Mouse (Mus musculus) small intestine, adult 2 months (tissue): ENCODE measurements around the gene Tmem206. TPM values are rescaled to one million over a fixed set of nuclear protein-coding genes. Genes with fewer than 3 reads are reported as not detected.

Experiments
- H3K27ac ChIP-seq: fragments of 200-500 bp; 2 replicates; pipeline ENCODE4 v1.5.1; 2012; ENCODE audit warnings: low read depth, low read length, control low read depth, inconsistent platforms; ENCODE audit not compliant: insufficient read depth
- H3K27me3 ChIP-seq: fragments of 200-500 bp; 2 replicates; pipeline ENCODE4 v1.6.1; 2012; ENCODE audit warnings: mild to moderate bottlenecking, moderate library complexity, low read length, inconsistent platforms; ENCODE audit not compliant: control insufficient read depth, insufficient read depth
- H3K36me3 ChIP-seq: fragments of 200-500 bp; 2 replicates; pipeline ENCODE4 v1.6.1; 2012; ENCODE audit warnings: mild to moderate bottlenecking, low read length, control low read depth, inconsistent platforms; ENCODE audit not compliant: control insufficient read depth, insufficient read depth
- H3K4me1 ChIP-seq: fragments of 200-500 bp; 2 replicates; pipeline ENCODE4 v1.6.1; 2012; ENCODE audit warnings: low read length, inconsistent platforms, mixed read lengths; ENCODE audit not compliant: control insufficient read depth, insufficient read depth, insufficient read length
- H3K4me3 ChIP-seq: fragments of 200-500 bp; 2 replicates; pipeline ENCODE4 v1.5.1; 2012; ENCODE audit warnings: low read depth, mild to moderate bottlenecking, control low read depth, inconsistent platforms, low read length, moderate library complexity
- CTCF ChIP-seq: fragments of 200-500 bp; IDR thresholded peaks from 2 replicates; pipeline ENCODE4 v1.5.1; 2012; ENCODE audit warnings: low read depth, mild to moderate bottlenecking, control low read depth, inconsistent platforms, low read length, moderate library complexity, mixed read lengths; ENCODE audit not compliant: insufficient replicate concordance, insufficient read length; ENCODE audit errors: extremely low read depth
- POLR2A ChIP-seq: fragments of 200-500 bp; IDR thresholded peaks from 2 replicates; pipeline ENCODE4 v1.6.1; 2012; ENCODE audit warnings: low read depth, mild to moderate bottlenecking, control low read depth, inconsistent platforms, low read length, moderate library complexity
- WGBS: fragments of 180-500 bp; shearing (Covaris S2); methylation state at CpG from one replicate; pipeline ENCODE4 v1.1.7; 2018; 5-methylcytosine and 5-hydroxymethylcytosine counted together
- polyA plus RNA-seq: library from polyadenylated mRNA; depleted of rRNA; stranded (reverse); fragments of >200 nt; gene quantifications from 2 replicates; pipeline ENCODE4 v1.2.3, GENCODE M21; 2012; rRNA removed

Gene Tmem206
- polyA plus RNA-seq, 1 experiment: 2.7 TPM

- no peaks in the 10 kb centered on the region for H3K27me3 ChIP-seq
- 3% methylated on average over 3 of the region's 3 CpGs for WGBS
- TF ChIP-seq CTCF (no peak), POLR2A (no peak)
- no peak overlapping the region for H3K27ac ChIP-seq
- peaks cover 2% of the 10 kb centered on the region; the same call in 1 of the 2 replicates for H3K4me1 ChIP-seq
- H3K4me3 ChIP-seq: no peak overlapping the region
- H3K36me3 ChIP-seq: no peaks in the 10 kb centered on the region
Observed at GRCm38 (mm10) chr1:191391311-191391710, 65.6 kb downstream of the Tmem206 start.

GRCm38 (mm10) chr1:191393536-191393935 is 67.8 kb downstream of the Tmem206 start:
- Histone ChIP-seq H3K4me1 (peaks cover 4% of the 10 kb centered on the region; the same call in 1 of the 2 replicates), H3K27ac (no peak overlapping the region), H3K27me3 (no peaks in the 10 kb centered on the region), H3K36me3 (no peaks in the 10 kb centered on the region), H3K4me3 (no peak overlapping the region)
- WGBS: 28% methylated on average over 3 of the region's 3 CpGs
- no peak for TF ChIP-seq CTCF
- TF ChIP-seq POLR2A: no peak

GRCm38 (mm10) chr1:191394126-191394525 is 68.4 kb downstream of the Tmem206 start:
- Histone ChIP-seq H3K27me3 (no peaks in the 10 kb centered on the region), H3K4me1 (peaks cover 4% of the 10 kb centered on the region; the same call in 1 of the 2 replicates), H3K4me3 (no peak overlapping the region), H3K36me3 (no peaks in the 10 kb centered on the region), H3K27ac (no peak overlapping the region)
- 6% methylated on average over 2 of the region's 2 CpGs for WGBS
- TF ChIP-seq POLR2A (no peak), CTCF (no peak)

- Histone ChIP-seq H3K27me3 (no peaks in the 10 kb centered on the region), H3K36me3 (no peaks in the 10 kb centered on the region), H3K4me1 (peaks cover 4% of the 10 kb centered on the region; the same call in 1 of the 2 replicates), H3K27ac (no peak overlapping the region; the same call in 1 of the 2 replicates), H3K4me3 (peak overlapping the region; percentile 93; the same call in 1 of the 2 replicates)
- TF ChIP-seq CTCF (no peak), POLR2A (no peak)
- 5% methylated on average over 1 of the region's 1 CpGs for WGBS
Observed at GRCm38 (mm10) chr1:191395200-191395599, 69.5 kb downstream of the Tmem206 start.

GRCm38 (mm10) chr1:191395871-191396433 is 70.2 kb downstream of the Tmem206 start:
- peak overlapping the region; percentile 93 for H3K4me3 ChIP-seq
- H3K36me3 ChIP-seq: no peaks in the 10 kb centered on the region
- WGBS: under 1% methylated on average over 43 of the region's 43 CpGs
- H3K27me3 ChIP-seq: no peaks in the 10 kb centered on the region
- peak overlapping the region; percentile 95 for H3K27ac ChIP-seq
- TF ChIP-seq POLR2A: no peak
- TF ChIP-seq CTCF: no peak
- peaks cover 4% of the 10 kb centered on the region; the same call in 1 of the 2 replicates for H3K4me1 ChIP-seq

- Histone ChIP-seq H3K27ac (peak overlapping the region; percentile 96), H3K27me3 (no peaks in the 10 kb centered on the region), H3K4me3 (peak overlapping the region; percentile 93), H3K4me1 (peaks cover 5% of the 10 kb centered on the region; the same call in 1 of the 2 replicates), H3K36me3 (no peaks in the 10 kb centered on the region)
- WGBS: 1% methylated on average over 71 of the region's 74 CpGs
- no peak; the same call in 1 of the 2 replicates for TF ChIP-seq POLR2A
- TF ChIP-seq CTCF: no peak
Observed at GRCm38 (mm10) chr1:191396446-191396845, 70.7 kb downstream of the Tmem206 start.

GRCm38 (mm10) chr1:191396897-191397849 is 71.5 kb downstream of the Tmem206 start:
- Histone ChIP-seq H3K4me3 (peak overlapping the region; percentile 93), H3K36me3 (no peaks in the 10 kb centered on the region), H3K4me1 (peaks cover 5% of the 10 kb centered on the region; the same call in 1 of the 2 replicates), H3K27me3 (no peaks in the 10 kb centered on the region), H3K27ac (peak overlapping the region; percentile 96)
- TF ChIP-seq CTCF (no peak), POLR2A (peak; percentile 78)
- WGBS: under 1% methylated on average over 80 of the region's 82 CpGs

Other genes starting within 250 kb of the Tmem206 start
- 5.7 and 11.5 TPM in 2 replicates for gene Batf3, start 228.1 kb upstream of the Tmem206 start, polyA plus RNA-seq
- gene Fam71a, start 161.1 kb upstream of the Tmem206 start, polyA plus RNA-seq: not detected in 2 replicates
- 7.8 and 41.0 TPM in 2 replicates for gene Atf3, start 107.9 kb upstream of the Tmem206 start, polyA plus RNA-seq
- gene Nenf, start 7.7 kb upstream of the Tmem206 start, polyA plus RNA-seq: 55.8 and 59.7 TPM in 2 replicates
- 18.5 and 46.6 TPM in 2 replicates for gene Ppp2r5a, start 77.4 kb downstream of the Tmem206 start, polyA plus RNA-seq
- gene Dtl, start 249.6 kb downstream of the Tmem206 start, polyA plus RNA-seq: 0.51 and 0.80 TPM in 2 replicates
- gene Ints7, start 249.7 kb downstream of the Tmem206 start, polyA plus RNA-seq: 4.6 and 9.8 TPM in 2 replicates